Mouse (Mus musculus) small intestine, adult 2 months (tissue): ENCODE measurements around the gene Gpx7. TPM values are rescaled to one million over a fixed set of nuclear protein-coding genes. Genes with fewer than 3 reads are reported as not detected.
"Not testable (repeated sequence)": the region's sequence is repeated elsewhere in the genome, so short reads cannot be mapped to it uniquely, and the experiment has no call there.

Experiments used
- H3K27ac ChIP-seq: fragments of 200-500 bp; 2 replicates; pipeline ENCODE4 v1.5.1; 2012; ENCODE audit warnings: low read depth, low read length, control low read depth, inconsistent platforms; ENCODE audit not compliant: insufficient read depth
- H3K27me3 ChIP-seq: fragments of 200-500 bp; 2 replicates; pipeline ENCODE4 v1.6.1; 2012; ENCODE audit warnings: mild to moderate bottlenecking, moderate library complexity, low read length, inconsistent platforms; ENCODE audit not compliant: control insufficient read depth, insufficient read depth
- H3K36me3 ChIP-seq: fragments of 200-500 bp; 2 replicates; pipeline ENCODE4 v1.6.1; 2012; ENCODE audit warnings: mild to moderate bottlenecking, low read length, control low read depth, inconsistent platforms; ENCODE audit not compliant: control insufficient read depth, insufficient read depth
- H3K4me1 ChIP-seq: fragments of 200-500 bp; 2 replicates; pipeline ENCODE4 v1.6.1; 2012; ENCODE audit warnings: low read length, inconsistent platforms, mixed read lengths; ENCODE audit not compliant: control insufficient read depth, insufficient read depth, insufficient read length
- H3K4me3 ChIP-seq: fragments of 200-500 bp; 2 replicates; pipeline ENCODE4 v1.5.1; 2012; ENCODE audit warnings: low read depth, mild to moderate bottlenecking, control low read depth, inconsistent platforms, low read length, moderate library complexity
- CTCF ChIP-seq: fragments of 200-500 bp; IDR thresholded peaks from 2 replicates; pipeline ENCODE4 v1.5.1; 2012; ENCODE audit warnings: low read depth, mild to moderate bottlenecking, control low read depth, inconsistent platforms, low read length, moderate library complexity, mixed read lengths; ENCODE audit not compliant: insufficient replicate concordance, insufficient read length; ENCODE audit errors: extremely low read depth
- POLR2A ChIP-seq: fragments of 200-500 bp; IDR thresholded peaks from 2 replicates; pipeline ENCODE4 v1.6.1; 2012; ENCODE audit warnings: low read depth, mild to moderate bottlenecking, control low read depth, inconsistent platforms, low read length, moderate library complexity
- WGBS: fragments of 180-500 bp; shearing (Covaris S2); methylation state at CpG from one replicate; pipeline ENCODE4 v1.1.7; 2018; 5-methylcytosine and 5-hydroxymethylcytosine counted together
- polyA plus RNA-seq: library from polyadenylated mRNA; depleted of rRNA; stranded (reverse); fragments of >200 nt; gene quantifications from 2 replicates; pipeline ENCODE4 v1.2.3, GENCODE M21; 2012; rRNA removed

The Gpx7 gene
- polyA plus RNA-seq, 1 experiment, result 3.4 TPM

- Histone ChIP-seq H3K36me3 (no peaks in the 10 kb centered on the region), H3K4me1 (peaks cover 4% of the 10 kb centered on the region), H3K27ac (no peak overlapping the region), H3K4me3 (no peak overlapping the region; the same call in 1 of the 2 replicates), H3K27me3 (no peaks in the 10 kb centered on the region)
- TF ChIP-seq POLR2A, result no peak
- WGBS, result 41% methylated on average over 28 of the region's 28 CpGs
Observed at GRCm38 (mm10) chr4:108360136-108361055, 46.4 kb downstream of the Gpx7 start.

- Histone ChIP-seq H3K36me3 (no peaks in the 10 kb centered on the region), H3K27me3 (no peaks in the 10 kb centered on the region), H3K4me1 (peaks cover 4% of the 10 kb centered on the region), H3K27ac (no peak overlapping the region), H3K4me3 (no peak overlapping the region)
- WGBS, result 70% methylated on average over 4 of the region's 4 CpGs
- no peak for TF ChIP-seq CTCF
- no peak for TF ChIP-seq POLR2A
Observed at GRCm38 (mm10) chr4:108358498-108358897, 48.3 kb downstream of the Gpx7 start.

- 91% methylated on average over 8 of the region's 8 CpGs for WGBS
- H3K4me1 ChIP-seq, result peaks cover 1% of the 10 kb centered on the region; the same call in 1 of the 2 replicates
- no peaks in the 10 kb centered on the region for H3K36me3 ChIP-seq
- no peaks in the 10 kb centered on the region for H3K27me3 ChIP-seq
- TF ChIP-seq CTCF (no peak), POLR2A (no peak)
- H3K27ac ChIP-seq, result no peak overlapping the region
- H3K4me3 ChIP-seq, result no peak overlapping the region
Observed at GRCm38 (mm10) chr4:108357458-108357857, 49.3 kb downstream of the Gpx7 start.

- H3K36me3 ChIP-seq, H3K4me1 ChIP-seq, H3K4me3 ChIP-seq, H3K27me3 ChIP-seq, H3K27ac ChIP-seq: not testable (repeated sequence)
Observed at GRCm38 (mm10) chr4:108353591-108353990, 53.2 kb downstream of the Gpx7 start.

GRCm38 (mm10) chr4:108350819-108351218 lies 55.9 kb downstream of the Gpx7 start:
- WGBS, result 16% methylated on average over 8 of the region's 8 CpGs
- Histone ChIP-seq H3K4me3 (no peak overlapping the region), H3K27me3 (no peaks in the 10 kb centered on the region), H3K27ac (no peak overlapping the region), H3K36me3 (no peaks in the 10 kb centered on the region), H3K4me1 (peaks cover 20% of the 10 kb centered on the region)
- TF ChIP-seq CTCF (no peak), POLR2A (no peak)

Other genes starting within 250 kb of the Gpx7 start
- gene Echdc2, start 241.5 kb downstream of the Gpx7 start, polyA plus RNA-seq, result 31.2 and 33.5 TPM in 2 replicates
- 1.1 and 1.7 TPM in 2 replicates for gene Zyg11a, start 188.9 kb downstream of the Gpx7 start, polyA plus RNA-seq
- gene Zyg11b, start 105.9 kb downstream of the Gpx7 start, polyA plus RNA-seq, result 2.6 and 4.1 TPM in 2 replicates
- gene Coa7, start 78.8 kb downstream of the Gpx7 start, polyA plus RNA-seq, result 7.3 and 11.1 TPM in 2 replicates
- gene Shisal2a, start 23.6 kb downstream of the Gpx7 start, polyA plus RNA-seq, result 0.20 TPM in 1 of 2 replicates, not detected in the other
- 4.0 and 21.1 TPM in 2 replicates for gene Tut4, start 52.5 kb upstream of the Gpx7 start, polyA plus RNA-seq
- 1.1 and 1.4 TPM in 2 replicates for gene Prpf38a, start 172.4 kb upstream of the Gpx7 start, polyA plus RNA-seq
- 0.15 and 0.41 TPM in 2 replicates for gene Orc1, start 172.5 kb upstream of the Gpx7 start, polyA plus RNA-seq
- gene Cc2d1b, start 213.0 kb upstream of the Gpx7 start, polyA plus RNA-seq, result 9.0 and 20.5 TPM in 2 replicates